Mouse (Mus musculus) lung, adult 2 months (tissue): Measurements from ENCODE around the gene Prss8. TPM values are rescaled to one million over a fixed set of nuclear protein-coding genes. Genes with fewer than 3 reads are reported as not detected.

ENCODE experiments used
- DNase-seq: peaks from one replicate; pipeline ENCODE4 v3.0.0; 2022
- H3K4me1 ChIP-seq: fragments of 200-500 bp; 2 replicates; pipeline ENCODE4 v1.6.1; 2011; ENCODE audit warnings: low read length; ENCODE audit not compliant: control insufficient read depth, insufficient read depth
- H3K4me3 ChIP-seq: fragments of 200-500 bp; replicated peaks from 2 replicates; pipeline ENCODE3; 2011; ENCODE audit warnings: low read depth, mild to moderate bottlenecking, control low read depth, low read length; ENCODE audit errors: extremely low read depth
- CTCF ChIP-seq: fragments of 200-500 bp; IDR thresholded peaks from 2 replicates; pipeline ENCODE4 v1.5.1; 2011; ENCODE audit warnings: mild to moderate bottlenecking, low read length, control low read depth; ENCODE audit not compliant: insufficient read depth
- POLR2A ChIP-seq: fragments of 200-500 bp; IDR thresholded peaks from 2 replicates; pipeline ENCODE4 v1.6.1; 2011; ENCODE audit warnings: low read depth, mild to moderate bottlenecking, control low read depth, low read length, borderline replicate concordance; ENCODE audit errors: extremely low read depth
- WGBS: fragments of 180-500 bp; shearing (Covaris S2); methylation state at CpG from one replicate; pipeline ENCODE4 v1.1.7; 2018; 5-methylcytosine and 5-hydroxymethylcytosine counted together
- polyA plus RNA-seq: library from polyadenylated mRNA; depleted of rRNA; stranded (reverse); fragments of >200 nt; gene quantifications from 2 replicates; pipeline ENCODE4 v1.2.3, GENCODE M21; 2012

The Prss8 gene
- polyA plus RNA-seq, 1 experiment: 158 TPM

DNA sequence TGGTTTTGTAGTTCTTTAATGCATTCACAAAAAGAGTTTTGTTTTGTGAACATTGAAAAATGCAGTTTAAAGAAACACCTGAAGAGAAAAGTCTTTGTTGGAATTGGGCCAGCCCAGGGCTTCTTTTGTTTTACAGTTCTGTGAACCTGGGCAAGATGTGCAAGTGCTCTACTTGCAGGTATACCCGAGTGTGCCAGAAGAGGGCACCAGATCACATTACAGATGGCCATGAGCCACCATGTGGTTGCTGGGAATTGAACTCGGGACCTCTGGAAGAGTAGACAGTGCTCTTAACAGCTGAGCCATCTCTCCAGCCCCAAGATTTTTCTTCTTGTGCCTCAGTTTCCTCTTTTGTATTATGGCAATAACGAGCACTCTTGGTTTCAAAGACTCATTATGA lies 11.7 kb downstream of the Prss8 start:
- WGBS: 54% methylated on average over 3 of the region's 3 CpGs
- Histone ChIP-seq H3K4me3 (no peak overlapping the region), H3K4me1 (peaks cover 6% of the 10 kb centered on the region; the same call in 1 of the 2 replicates)
- TF ChIP-seq POLR2A: no peak
- TF ChIP-seq CTCF: peak; percentile 52
- DNase-seq: peak; percentile 54

DNA sequence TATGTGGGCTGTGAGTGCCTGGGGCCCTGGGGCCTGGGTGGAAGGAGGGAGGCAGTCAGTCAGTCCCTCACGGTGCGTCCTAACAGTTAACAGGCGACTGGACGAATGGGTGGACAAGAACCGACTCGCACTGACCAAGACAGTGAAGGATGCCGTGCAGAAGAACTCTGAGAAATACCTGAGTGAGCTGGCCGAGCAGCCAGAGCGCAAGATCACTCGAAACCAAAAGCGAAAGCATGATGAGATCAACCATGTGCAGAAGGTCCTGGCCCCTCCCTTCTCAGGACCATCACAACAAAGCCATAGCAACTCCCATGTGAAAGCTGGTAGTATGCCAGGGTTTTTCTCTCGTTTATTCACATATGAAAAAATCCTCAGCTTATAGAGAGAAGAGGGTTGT lies 14.6 kb downstream of the Prss8 start:
- WGBS: 86% methylated on average over 12 of the region's 12 CpGs
- DNase-seq: no peak
- no peak for TF ChIP-seq POLR2A
- TF ChIP-seq CTCF: no peak
- Histone ChIP-seq H3K4me1 (no peaks in the 10 kb centered on the region), H3K4me3 (no peak overlapping the region)

DNA sequence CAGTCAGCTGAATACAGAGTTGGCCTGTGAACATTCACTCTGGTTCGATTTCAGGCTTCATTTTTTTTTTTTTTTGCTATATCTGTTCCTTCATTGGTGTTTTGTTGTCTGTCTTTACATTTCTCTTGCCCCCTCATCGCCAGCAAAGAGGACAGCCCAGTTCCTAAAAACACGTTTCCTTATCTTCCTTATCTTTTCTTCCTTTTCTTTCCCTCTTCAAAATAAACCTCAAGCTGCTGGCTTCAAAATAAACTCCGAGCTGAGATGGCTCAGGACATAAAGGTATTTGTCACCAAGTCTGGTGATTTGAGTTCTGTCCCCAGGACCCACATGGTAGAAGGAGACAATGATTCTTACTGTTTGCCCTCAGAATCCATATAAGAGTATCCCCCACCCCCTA lies 17.0 kb downstream of the Prss8 start:
- no peak for DNase-seq
- WGBS: 5% methylated on average over 4 of the region's 4 CpGs
- peak; percentile 9; the same call in 1 of the 2 replicates for TF ChIP-seq POLR2A
- no peak for TF ChIP-seq CTCF
- no peaks in the 10 kb centered on the region for H3K4me1 ChIP-seq
- H3K4me3 ChIP-seq: peak overlapping the region; percentile 73

DNA sequence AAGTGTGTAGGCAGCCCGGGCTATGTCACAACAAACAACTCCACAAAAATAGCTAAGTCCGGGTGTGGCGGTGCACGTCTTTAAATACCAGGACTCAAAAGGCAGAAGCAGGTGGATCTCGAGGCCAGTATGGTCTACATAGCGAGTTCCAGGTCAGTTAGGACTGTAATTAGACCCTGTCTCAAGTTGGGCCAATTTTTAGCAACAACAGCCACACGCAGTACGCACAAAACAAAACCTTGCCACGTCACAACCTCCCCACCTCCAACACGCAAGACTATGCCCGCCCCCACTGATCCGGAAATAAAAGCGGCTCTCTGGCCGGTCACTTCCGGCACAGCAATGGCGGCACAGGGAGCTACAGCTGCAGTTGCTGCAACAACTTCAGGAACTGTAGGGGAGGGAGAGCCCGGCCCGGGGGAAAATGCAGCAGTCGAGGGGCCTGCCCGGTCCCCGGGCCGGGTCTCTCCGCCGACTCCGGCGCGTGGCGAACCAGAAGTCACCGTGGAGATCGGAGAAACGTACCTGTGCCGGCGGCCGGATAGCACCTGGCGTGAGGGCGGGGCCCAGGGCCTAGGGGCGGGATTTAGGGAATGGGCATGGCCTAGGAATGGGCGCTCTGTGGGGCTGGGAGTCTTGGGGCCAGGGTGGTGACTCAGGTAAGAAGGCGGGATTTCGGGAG lies 17.6 kb downstream of the Prss8 start, which contains the start of gene Kat8:
Gene Kat8 (plus strand): TSS at position 327 of the 682 bp plus-strand sequence.
- DNase-seq: peak; percentile 89
- WGBS: under 1% methylated on average over 40 of the region's 40 CpGs
- Histone ChIP-seq H3K4me1 (no peaks in the 10 kb centered on the region), H3K4me3 (peak within 1 kb of the TSS; percentile 73)
- TF ChIP-seq POLR2A (peak; percentile 91; the same call in 1 of the 2 replicates), CTCF (no peak)

DNA sequence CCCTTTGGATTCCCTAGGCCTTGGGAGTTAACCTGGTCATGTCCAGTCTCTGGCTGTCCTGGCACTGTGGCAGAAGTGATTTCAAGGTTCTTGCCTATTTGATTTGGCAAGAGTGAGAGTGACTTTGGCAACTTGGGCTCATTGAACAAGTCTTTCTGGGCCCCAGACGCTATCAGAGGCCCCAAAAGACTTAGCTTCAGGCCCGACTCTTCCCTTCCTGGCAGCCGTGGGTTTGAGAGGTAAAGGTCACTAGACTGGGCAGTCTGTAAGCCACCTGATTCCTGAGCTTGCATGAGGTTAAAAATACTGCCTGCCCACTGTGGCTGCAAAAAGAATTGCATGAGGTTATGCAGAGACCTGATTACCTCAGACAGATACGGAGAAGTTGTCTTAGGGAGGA lies 21.2 kb downstream of the Prss8 start:
- WGBS: 81% methylated on average over 4 of the region's 4 CpGs
- no peak for TF ChIP-seq CTCF
- TF ChIP-seq POLR2A: no peak
- H3K4me3 ChIP-seq: no peak overlapping the region
- H3K4me1 ChIP-seq: peaks cover 3% of the 10 kb centered on the region; the same call in 1 of the 2 replicates
- DNase-seq: no peak

DNA sequence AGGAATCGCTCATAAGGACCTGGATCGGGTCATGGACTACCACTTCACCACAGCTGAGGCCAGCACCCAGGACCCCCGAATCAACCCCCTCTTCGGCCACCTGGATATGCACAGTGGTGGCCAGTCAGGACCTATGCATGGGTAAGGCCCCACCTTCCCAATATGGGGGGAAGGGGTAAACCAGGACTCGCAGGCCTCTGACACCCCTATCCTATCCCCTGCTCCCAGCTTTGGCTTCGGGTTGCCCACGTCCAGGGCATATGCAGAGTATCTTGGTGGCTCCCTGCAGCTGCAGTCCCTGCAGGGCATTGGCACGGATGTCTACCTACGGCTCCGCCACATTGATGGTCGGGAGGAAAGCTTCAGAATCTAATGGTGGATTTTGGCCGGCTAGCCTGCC lies 22.0 kb downstream of the Prss8 start:
- no peak overlapping the region for H3K4me3 ChIP-seq
- no peak for TF ChIP-seq POLR2A
- no peak for TF ChIP-seq CTCF
- WGBS: 94% methylated on average over 12 of the region's 12 CpGs

DNA sequence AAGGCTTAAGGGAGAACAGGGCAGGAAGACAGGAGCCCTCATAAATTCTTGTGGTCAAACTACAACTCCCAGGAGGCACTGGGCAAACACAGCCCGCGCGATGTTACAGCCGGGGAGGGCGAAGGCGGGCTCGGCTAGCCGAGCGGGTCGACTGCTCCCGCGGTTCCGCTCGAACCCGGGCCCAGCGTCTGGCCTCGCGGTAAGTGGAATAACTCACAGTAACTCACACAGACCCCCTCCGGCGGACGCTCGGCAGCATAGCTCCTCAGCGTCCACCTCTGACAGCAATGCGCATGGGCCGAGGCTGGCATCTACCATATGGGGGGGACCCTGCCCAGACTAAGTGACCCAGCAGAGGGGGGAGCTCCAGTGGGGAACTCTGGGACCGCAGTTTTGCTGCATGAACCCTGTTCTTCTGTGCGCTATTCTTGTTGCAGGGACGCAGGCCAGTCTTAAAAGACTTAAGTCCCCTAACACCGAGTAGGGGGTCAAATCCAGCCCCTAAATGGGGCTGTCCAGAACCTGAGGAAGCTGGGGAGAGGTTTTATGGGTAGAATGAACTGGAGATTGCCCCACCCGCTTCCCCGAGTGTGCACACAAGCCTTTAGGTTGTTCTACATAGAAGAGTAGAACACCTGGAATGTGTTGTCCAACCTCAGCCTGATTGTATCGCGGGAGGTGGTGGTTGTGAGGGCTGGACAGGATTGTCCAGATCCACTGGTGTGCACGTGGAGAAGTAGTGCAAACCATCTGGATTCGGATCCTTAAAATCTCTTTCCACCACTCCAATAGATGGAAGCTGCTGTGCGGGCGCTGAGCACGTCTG lies 25.7 kb downstream of the Prss8 start, which contains the start of gene Bckdk:
Gene Bckdk (plus strand): TSS at position 112 of the 826 bp plus-strand sequence.
- peak within 1 kb of the TSS; percentile 98 for H3K4me3 ChIP-seq
- peaks cover 3% of the 10 kb centered on the region; the same call in 1 of the 2 replicates for H3K4me1 ChIP-seq
- 5% methylated on average over 38 of the region's 38 CpGs for WGBS
- peak; percentile 70 for DNase-seq
- TF ChIP-seq CTCF (no peak), POLR2A (peak; percentile 78; the same call in 1 of the 2 replicates)

More for the DNA sequence above, 22.0 kb downstream of the Prss8 start:
- peaks cover 3% of the 10 kb centered on the region; the same call in 1 of the 2 replicates for H3K4me1 ChIP-seq
- no peak for DNase-seq

DNA sequence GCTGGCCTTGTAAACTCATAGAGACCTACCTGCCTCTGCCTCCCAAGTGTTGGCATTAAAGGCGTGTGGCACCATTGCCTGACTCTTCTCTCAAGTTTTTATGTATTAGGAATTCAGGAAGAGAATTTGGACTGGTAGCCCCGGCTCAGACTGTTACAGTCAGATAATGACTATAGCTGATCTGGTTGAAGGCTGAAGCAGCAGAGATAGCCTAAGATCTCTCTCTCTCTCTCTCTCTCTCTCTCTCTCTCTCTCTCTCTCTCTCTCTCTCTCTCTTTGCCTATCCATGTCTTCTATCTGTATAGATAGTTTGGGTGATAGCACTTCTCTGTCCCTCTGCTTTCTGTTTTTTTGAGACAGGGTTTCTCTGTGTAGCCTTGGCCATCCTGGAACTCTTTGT lies 28.1 kb downstream of the Prss8 start:
- no peak for TF ChIP-seq POLR2A
- no peak for TF ChIP-seq CTCF
- DNase-seq: no peak
- Histone ChIP-seq H3K4me1 (peaks cover 3% of the 10 kb centered on the region; the same call in 1 of the 2 replicates), H3K4me3 (no peak overlapping the region)
- 79% methylated on average over 2 of the region's 2 CpGs for WGBS

DNA sequence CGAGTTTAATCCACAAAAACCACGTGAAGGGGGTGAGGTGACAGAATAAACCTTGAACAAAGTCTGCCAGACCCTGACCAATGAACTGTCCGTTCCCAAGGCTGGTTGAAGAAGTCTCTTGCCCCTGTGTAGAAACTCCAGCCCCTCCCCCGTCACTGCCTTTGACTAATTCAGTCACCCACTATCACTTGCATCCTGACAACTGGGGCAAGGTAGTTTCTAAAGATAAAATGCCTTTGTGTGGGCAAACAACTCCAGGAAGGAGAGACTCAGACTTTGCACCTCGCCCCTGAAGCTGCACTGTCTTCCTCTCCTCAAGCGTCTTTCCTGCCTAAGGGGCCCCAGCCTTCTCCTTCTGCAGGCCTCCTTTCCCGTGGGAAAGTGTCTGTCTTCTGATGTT lies 29.9 kb downstream of the Prss8 start:
- no peak for TF ChIP-seq POLR2A
- TF ChIP-seq CTCF: no peak
- 31% methylated on average over 7 of the region's 7 CpGs for WGBS
- peaks cover 3% of the 10 kb centered on the region for H3K4me1 ChIP-seq
- DNase-seq: no peak
- H3K4me3 ChIP-seq: no peak overlapping the region
